Mouse (Mus musculus): ENCODE measurements around the gene 2310033P09Rik. TPM values are rescaled to one million over a fixed set of nuclear protein-coding genes. Genes with fewer than 3 reads are reported as not detected.

The 2310033P09Rik gene
- polyA plus RNA-seq, 1 experiment: 11.1 TPM

DNA sequence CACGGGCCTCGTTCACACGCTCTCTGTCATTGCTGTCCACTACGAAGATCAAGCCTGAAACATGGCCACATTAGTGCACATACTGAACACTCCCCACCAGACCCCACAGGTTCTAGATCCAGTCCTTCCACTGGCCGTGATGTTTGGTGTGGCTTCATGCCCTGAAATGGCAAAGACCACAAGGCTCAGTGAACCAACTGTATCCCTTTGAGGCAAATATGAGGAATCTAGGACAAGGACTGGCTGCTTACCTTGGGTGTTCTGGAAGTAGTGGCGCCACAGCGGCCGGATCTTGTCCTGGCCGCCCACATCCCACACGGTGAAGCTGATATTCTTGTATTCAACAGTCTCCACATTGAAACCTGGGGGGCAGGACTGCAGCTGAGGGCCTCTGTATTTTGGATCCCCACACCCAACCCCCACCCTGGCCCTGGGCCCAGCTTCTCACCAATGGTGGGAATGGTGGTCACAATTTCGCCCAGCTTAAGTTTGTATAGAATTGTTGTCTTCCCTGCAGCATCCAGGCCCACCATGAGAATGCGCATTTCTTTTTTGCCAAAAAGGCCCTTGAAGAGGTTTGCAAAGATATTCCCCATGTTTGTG is 4.9 kb downstream of the 2310033P09Rik start:
- TF ChIP-seq CTCF (IDR thresholded peaks at IDR 0.05; ENCODE audit: control insufficient read depth, insufficient read depth, insufficient replicate concordance, low read depth, low read length) (no peak), POLR2A (IDR thresholded peaks at IDR 0.05; ENCODE audit: control insufficient read depth, low read depth, low read length) (no peak)
- H3K4me3 ChIP-seq (ENCODE audit: control insufficient read depth, low read depth, low read length): no peak overlapping the region
- H3K27ac ChIP-seq (ENCODE audit: control insufficient read depth, insufficient read depth, low read depth, low read length): no peak overlapping the region; the same call in 1 of the 2 replicates
- no peaks in the 10 kb centered on the region for H3K36me3 ChIP-seq (ENCODE audit: control insufficient read depth, insufficient read depth, low read length)
- no peaks in the 10 kb centered on the region for H3K27me3 ChIP-seq (ENCODE audit: control insufficient read depth, insufficient read depth, low read length)
- H3K4me1 ChIP-seq (ENCODE audit: control insufficient read depth, insufficient read depth, low read length): peaks cover 6% of the 10 kb centered on the region

DNA sequence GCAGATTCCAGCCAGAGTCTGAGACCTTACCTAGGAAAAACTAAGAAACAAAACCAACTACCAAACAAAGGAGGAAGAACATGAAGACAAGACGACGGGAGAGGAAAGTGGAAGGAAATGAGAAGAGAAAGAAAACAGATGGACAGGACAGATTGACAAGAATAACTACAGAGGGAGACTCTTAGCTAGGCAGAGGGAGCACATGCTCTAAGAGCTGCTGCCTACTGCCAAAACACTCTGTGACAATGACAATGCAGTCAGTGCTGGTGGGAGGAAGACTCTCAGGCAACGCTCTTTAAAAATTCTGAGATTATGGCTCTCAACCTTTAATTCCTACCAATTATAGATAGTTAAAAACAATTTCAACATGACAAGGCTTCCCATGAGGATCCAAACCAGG is 8.8 kb downstream of the 2310033P09Rik start:
- H3K27ac ChIP-seq (ENCODE audit: control insufficient read depth, insufficient read depth, low read depth, low read length): no peak overlapping the region
- no peaks in the 10 kb centered on the region for H3K36me3 ChIP-seq (ENCODE audit: control insufficient read depth, insufficient read depth, low read length)
- H3K4me1 ChIP-seq (ENCODE audit: control insufficient read depth, insufficient read depth, low read length): peaks cover 4% of the 10 kb centered on the region; the same call in 1 of the 2 replicates
- H3K27me3 ChIP-seq (ENCODE audit: control insufficient read depth, insufficient read depth, low read length): no peaks in the 10 kb centered on the region
- TF ChIP-seq CTCF (IDR thresholded peaks at IDR 0.05; ENCODE audit: control insufficient read depth, insufficient read depth, insufficient replicate concordance, low read depth, low read length) (no peak), POLR2A (IDR thresholded peaks at IDR 0.05; ENCODE audit: control insufficient read depth, low read depth, low read length) (no peak)
- no peak overlapping the region for H3K4me3 ChIP-seq (ENCODE audit: control insufficient read depth, low read depth, low read length)

DNA sequence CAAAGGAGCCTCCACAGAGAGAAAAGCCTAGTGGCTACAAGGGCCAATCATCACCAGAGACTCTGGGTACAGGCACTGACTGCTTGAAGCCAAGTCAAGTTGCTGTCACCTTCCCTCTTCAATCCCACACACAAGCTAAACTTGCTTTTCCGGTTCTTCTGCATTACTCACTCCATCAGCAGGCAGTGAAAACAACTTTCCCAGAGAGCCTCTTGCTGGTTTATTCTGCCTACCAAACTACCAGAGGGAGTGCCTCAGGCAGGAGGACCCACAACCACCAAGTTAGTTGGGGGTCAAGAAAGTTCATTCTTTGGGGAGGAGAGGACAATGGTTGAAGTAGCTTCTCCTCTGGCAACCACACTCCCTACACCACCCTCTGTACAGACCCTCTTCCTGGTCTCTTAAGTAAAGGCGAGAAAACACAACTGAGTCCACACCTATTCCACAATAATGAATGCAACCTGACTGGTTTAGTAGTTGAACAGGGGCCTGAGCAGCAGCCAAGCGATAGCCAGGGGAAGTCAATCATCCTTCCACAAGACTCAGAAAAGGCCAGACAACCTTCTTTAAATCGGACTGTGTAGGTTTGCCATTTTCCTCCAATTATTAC is 10.4 kb downstream of the 2310033P09Rik start:
- Histone ChIP-seq H3K27ac (ENCODE audit: control insufficient read depth, insufficient read depth, low read depth, low read length) (no peak overlapping the region), H3K4me3 (ENCODE audit: control insufficient read depth, low read depth, low read length) (no peak overlapping the region), H3K4me1 (ENCODE audit: control insufficient read depth, insufficient read depth, low read length) (peaks cover 8% of the 10 kb centered on the region; the same call in 1 of the 2 replicates), H3K36me3 (ENCODE audit: control insufficient read depth, insufficient read depth, low read length) (no peaks in the 10 kb centered on the region), H3K27me3 (ENCODE audit: control insufficient read depth, insufficient read depth, low read length) (no peaks in the 10 kb centered on the region)
- TF ChIP-seq POLR2A (IDR thresholded peaks at IDR 0.05; ENCODE audit: control insufficient read depth, low read depth, low read length): no peak
- TF ChIP-seq CTCF (IDR thresholded peaks at IDR 0.05; ENCODE audit: control insufficient read depth, insufficient read depth, insufficient replicate concordance, low read depth, low read length): no peak

DNA sequence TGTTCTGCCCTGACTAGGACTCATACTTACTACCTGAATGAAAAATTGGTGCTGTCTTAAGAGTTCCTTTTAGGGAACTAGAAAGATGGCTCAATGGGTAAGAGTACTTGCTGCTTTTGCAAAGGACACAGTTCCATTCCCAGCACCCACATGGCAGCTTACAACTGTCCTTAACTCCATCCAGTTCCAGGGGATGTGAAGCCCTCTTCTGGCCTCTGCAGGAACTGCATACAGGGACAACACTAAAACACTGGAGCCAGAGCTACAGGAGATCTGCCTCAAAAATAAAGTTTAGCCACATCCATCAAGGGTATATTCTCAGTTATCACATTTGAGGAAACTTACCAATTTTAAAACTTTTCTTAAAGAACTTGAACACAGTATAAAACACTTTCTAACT is 10.9 kb downstream of the 2310033P09Rik start:
- Histone ChIP-seq H3K27ac (ENCODE audit: control insufficient read depth, insufficient read depth, low read depth, low read length) (no peak overlapping the region), H3K4me1 (ENCODE audit: control insufficient read depth, insufficient read depth, low read length) (peaks cover 10% of the 10 kb centered on the region; the same call in 1 of the 2 replicates), H3K36me3 (ENCODE audit: control insufficient read depth, insufficient read depth, low read length) (no peaks in the 10 kb centered on the region)

DNA sequence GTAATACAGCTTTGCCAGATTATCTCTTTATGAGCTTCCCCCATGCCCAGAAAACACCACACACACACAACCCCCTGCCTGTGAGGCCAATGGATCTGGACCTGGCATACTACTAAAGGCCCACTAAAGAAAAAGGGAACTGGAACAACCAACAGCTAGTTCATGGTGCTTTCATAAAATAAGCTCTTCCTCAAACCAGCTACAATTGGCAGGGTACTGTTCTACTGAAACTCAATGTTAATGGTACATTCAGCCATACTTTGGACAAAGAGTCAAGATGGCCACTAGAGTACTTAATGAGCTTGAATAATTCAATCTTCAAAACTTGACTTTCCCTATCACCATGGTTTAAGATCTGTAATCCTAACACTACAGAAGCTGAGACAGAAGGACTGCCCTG is 13.5 kb downstream of the 2310033P09Rik start:
- Histone ChIP-seq H3K4me3 (ENCODE audit: control insufficient read depth, low read depth, low read length) (no peak overlapping the region), H3K36me3 (ENCODE audit: control insufficient read depth, insufficient read depth, low read length) (no peaks in the 10 kb centered on the region), H3K4me1 (ENCODE audit: control insufficient read depth, insufficient read depth, low read length) (peaks cover 14% of the 10 kb centered on the region; the same call in 1 of the 2 replicates), H3K27me3 (ENCODE audit: control insufficient read depth, insufficient read depth, low read length) (no peaks in the 10 kb centered on the region), H3K27ac (ENCODE audit: control insufficient read depth, insufficient read depth, low read depth, low read length) (no peak overlapping the region)
- no peak for TF ChIP-seq POLR2A (IDR thresholded peaks at IDR 0.05; ENCODE audit: control insufficient read depth, low read depth, low read length)

More for the DNA sequence above, 10.9 kb downstream of the 2310033P09Rik start:
- no peak overlapping the region for H3K4me3 ChIP-seq (ENCODE audit: control insufficient read depth, low read depth, low read length)
- no peaks in the 10 kb centered on the region for H3K27me3 ChIP-seq (ENCODE audit: control insufficient read depth, insufficient read depth, low read length)
- TF ChIP-seq POLR2A (IDR thresholded peaks at IDR 0.05; ENCODE audit: control insufficient read depth, low read depth, low read length) (no peak), CTCF (IDR thresholded peaks at IDR 0.05; ENCODE audit: control insufficient read depth, insufficient read depth, insufficient replicate concordance, low read depth, low read length) (no peak; the same call in 1 of the 2 replicates)

DNA sequence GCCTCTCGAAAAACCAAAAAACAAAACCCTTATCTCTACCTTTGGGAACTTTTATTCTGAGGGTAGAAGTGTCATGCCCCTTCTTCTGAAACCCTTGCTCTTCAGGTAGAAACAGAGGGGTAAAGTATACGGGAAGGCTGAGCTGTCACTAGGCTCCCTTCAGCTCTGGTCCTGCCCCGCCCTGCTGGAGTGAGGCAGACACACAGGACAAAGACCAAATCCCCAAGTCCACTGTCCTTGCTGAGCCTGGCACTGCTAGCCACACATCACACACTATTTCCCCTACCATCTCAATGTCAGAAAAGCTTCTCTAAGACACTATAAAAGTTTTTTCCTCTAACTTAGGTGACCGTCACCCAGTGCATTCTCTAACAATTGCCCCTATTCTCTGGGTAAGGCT is 14.2 kb downstream of the 2310033P09Rik start:
- Histone ChIP-seq H3K36me3 (ENCODE audit: control insufficient read depth, insufficient read depth, low read length) (no peaks in the 10 kb centered on the region), H3K4me1 (ENCODE audit: control insufficient read depth, insufficient read depth, low read length) (peaks cover 21% of the 10 kb centered on the region), H3K27me3 (ENCODE audit: control insufficient read depth, insufficient read depth, low read length) (no peaks in the 10 kb centered on the region), H3K4me3 (ENCODE audit: control insufficient read depth, low read depth, low read length) (no peak overlapping the region), H3K27ac (ENCODE audit: control insufficient read depth, insufficient read depth, low read depth, low read length) (no peak overlapping the region)
- TF ChIP-seq POLR2A (IDR thresholded peaks at IDR 0.05; ENCODE audit: control insufficient read depth, low read depth, low read length) (no peak), CTCF (IDR thresholded peaks at IDR 0.05; ENCODE audit: control insufficient read depth, insufficient read depth, insufficient replicate concordance, low read depth, low read length) (no peak)

DNA sequence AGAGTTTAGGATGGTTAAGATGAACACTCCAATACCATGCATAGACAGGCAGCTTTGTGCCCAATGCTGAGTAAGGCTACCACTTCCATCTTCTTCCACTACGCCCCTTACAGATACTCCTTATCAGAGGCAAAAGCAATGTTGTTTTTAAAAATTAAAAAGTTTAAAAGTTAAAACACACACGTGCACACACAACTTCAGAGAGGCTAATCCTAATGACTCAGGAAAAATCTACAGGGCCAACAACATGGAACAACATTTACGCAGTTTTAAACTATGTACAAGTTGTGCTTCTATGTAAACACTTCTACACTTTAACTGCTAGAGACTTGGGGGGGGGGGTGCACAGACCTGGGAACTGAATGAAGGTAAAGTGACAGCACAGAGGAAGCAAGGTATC is 15.9 kb downstream of the 2310033P09Rik start:
- Histone ChIP-seq H3K4me1 (ENCODE audit: control insufficient read depth, insufficient read depth, low read length) (peaks cover 25% of the 10 kb centered on the region), H3K27ac (ENCODE audit: control insufficient read depth, insufficient read depth, low read depth, low read length) (no peak overlapping the region), H3K27me3 (ENCODE audit: control insufficient read depth, insufficient read depth, low read length) (no peaks in the 10 kb centered on the region), H3K4me3 (ENCODE audit: control insufficient read depth, low read depth, low read length) (no peak overlapping the region), H3K36me3 (ENCODE audit: control insufficient read depth, insufficient read depth, low read length) (no peaks in the 10 kb centered on the region)
- TF ChIP-seq POLR2A (IDR thresholded peaks at IDR 0.05; ENCODE audit: control insufficient read depth, low read depth, low read length) (no peak), CTCF (IDR thresholded peaks at IDR 0.05; ENCODE audit: control insufficient read depth, insufficient read depth, insufficient replicate concordance, low read depth, low read length) (no peak)
